Mouse (Mus musculus): ENCODE data around the gene Arhgap28.

Arhgap28 gene

DNA sequence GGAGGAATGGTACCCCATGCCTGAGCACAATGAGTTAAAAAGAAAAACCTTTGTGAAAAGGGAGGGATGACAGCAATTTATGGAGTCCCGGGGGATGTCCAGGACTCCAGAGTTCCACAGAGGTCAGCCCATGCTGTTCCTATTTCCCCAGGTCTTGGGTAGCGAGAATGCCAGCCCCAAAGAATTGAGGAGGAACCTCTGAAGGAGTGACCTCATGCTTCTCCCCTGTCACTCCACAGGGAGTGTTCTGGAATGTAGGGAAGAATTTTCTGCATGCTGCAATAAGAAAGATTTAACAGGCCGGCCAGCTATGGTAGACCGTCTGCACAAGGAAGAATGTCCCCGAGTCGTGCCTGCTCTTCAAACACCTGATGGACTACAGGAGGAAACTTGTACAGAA lies 72.5 kb downstream of the Arhgap28 start:
- peak; percentile 36 for DNase-seq (ENCODE audit: low spot score)

DNA sequence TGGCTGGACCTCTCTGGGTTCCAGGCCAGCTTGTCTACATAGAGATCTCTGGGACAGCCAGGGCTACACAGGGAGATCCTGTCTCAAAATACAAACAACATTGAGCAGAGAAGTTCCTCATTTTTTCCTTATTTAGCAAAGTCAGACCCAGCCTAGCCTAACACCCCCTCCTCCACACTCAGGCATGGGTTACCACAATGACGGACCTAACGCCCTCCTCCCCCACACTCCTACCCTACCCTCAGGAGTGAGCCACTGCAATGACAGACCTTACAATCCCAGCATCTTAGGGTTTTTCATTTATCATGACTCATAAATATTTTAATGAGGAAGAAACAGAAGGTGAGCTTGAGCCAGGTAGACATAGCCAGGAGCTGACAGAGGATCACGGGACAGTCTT lies 73.0 kb downstream of the Arhgap28 start:
- DNase-seq (ENCODE audit: low spot score), result no peak

DNA sequence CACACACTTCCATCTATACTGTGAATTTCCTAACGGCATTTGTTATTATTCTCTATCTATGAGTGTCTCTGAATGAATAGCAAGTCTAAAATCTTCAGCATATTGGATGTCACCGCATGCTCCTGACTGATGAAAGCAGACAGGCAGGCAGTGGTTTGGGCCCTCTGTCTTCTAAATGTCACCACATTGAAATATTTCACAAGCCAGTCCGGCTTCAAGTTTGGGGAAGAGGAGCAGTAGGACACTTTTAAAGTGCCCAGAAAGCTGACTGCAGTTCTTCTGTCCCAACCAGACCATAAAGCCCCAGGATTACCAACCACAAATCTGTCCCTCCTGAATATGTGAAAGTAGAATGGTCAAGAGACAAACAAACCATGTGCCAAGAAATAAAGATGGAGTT lies 73.5 kb downstream of the Arhgap28 start:
- no peak for DNase-seq (ENCODE audit: low spot score)

DNA sequence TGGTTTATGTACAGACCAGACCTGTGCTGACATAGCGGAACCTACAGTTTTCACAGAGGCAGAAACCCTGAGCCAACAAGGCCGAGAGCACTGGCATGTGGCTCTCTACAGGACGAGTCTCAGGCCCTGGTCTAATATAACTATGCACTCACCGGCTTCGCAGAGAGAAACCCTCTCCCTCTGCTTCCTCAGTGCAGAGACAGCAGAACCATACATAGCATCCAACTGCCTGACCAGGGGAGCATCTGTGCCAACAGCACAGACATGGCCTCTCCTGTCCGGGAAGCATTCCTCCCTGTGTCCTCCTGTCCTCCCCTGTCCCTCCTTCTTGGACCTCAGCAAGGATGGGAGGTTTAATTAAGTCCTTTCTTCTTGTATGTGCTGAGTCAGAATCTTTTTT lies 75.6 kb downstream of the Arhgap28 start:
- no peak for DNase-seq (ENCODE audit: low spot score)

DNA sequence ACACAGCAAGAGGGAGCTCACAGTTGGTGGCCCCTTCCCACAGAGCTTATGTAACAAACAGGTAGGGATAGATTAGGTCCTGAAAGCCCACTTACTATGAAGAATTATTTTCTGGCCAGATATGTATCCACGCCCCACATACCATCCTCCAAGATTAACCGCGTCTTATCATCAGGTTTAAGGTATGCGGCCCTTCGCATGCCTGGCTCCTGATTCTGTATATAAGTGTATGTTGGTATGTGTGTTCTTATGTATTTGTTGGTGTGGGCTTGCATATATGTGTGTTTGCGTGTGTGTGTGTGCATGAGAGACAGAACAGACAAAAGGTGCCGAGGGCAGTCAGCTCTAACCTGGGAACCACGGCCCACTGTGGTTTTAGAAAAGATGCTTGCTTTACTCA lies 76.1 kb downstream of the Arhgap28 start:
- no peak for DNase-seq (ENCODE audit: low spot score)

DNA sequence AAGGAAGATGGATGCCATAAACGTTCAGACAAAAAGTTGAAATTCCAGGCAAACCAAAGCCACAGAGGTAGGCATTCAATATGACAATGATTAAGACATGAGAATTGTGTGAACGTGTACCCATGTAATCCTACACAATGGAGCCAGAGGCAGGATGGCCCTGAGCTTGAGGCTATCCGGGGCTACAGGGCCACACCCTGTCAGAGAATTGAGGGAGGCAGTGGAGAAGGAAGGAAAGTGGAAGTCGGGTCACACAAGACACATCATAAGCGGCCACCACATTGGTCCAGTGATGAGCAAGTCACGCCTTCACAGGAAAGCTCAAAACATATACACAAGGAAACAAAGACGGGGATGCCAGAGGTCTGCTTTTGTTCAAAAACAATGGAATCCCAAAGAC lies 84.0 kb downstream of the Arhgap28 start:
- DNase-seq (ENCODE audit: low spot score), result no peak

DNA sequence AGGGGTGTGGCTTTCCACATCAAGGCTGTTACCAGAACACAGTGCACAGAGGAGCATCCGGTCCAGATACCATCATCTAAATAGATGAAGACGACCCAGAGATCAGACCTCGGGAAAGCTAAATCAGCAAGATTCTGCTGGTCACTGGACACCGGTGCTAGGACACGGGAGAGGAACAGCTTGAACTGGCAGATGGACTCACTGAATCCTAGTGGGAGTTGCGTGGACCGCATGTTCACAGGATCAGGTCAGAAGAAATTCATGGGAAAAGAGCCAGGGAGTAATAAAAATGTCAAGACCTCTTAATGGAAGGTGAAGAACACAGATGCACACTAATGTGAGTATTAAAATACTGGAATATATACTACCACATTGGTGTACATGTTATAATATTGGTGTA lies 85.7 kb downstream of the Arhgap28 start:
- DNase-seq (ENCODE audit: low spot score), result no peak

GRCm38 (mm10) chr17:67916901-67917300 lies 87.0 kb downstream of the Arhgap28 start:
- no peak for DNase-seq (ENCODE audit: low spot score)

DNA sequence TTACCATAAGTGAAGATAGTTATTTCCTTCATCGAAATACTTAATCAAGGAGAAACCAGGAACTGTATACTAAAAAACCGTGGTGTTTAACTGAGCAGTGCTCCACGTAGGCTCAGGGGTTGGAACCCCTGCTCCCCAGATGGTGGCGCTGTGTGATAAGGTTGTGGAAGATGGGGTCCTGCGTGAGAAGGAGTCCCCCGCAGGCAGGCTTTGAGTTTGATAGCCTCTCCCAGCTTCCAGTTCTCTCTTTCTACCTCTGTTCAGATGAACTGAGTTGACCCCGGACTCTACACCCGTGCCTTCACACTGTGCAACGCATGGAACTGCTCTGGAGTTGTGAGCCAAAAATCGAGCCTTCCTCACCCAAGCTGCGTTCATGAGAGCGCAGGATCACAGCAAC lies 91.3 kb downstream of the Arhgap28 start:
- peak; percentile 69 for DNase-seq (ENCODE audit: low spot score)

- no peak for DNase-seq (ENCODE audit: low spot score)
Observed at GRCm38 (mm10) chr17:67912051-67912450, 91.9 kb downstream of the Arhgap28 start.

DNA sequence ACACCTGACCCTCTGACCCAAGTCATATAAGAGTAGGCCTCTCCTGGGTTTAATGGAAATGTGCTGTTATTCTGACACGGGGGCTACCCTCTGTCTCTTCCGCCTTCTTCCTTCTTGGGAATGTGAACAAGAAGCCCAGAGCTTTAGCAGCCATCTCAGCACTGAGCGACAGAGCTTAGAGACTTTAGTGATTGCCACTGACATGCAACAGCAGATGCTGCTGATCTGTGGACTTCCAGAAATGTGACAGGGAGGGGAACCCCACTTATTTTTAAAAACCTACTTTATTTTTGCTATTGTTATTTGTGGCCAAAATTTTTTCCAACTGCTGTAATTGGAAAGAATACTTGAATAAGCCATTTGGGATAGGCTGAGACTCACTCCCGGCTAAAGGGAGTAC lies 95.4 kb downstream of the Arhgap28 start:
- no peak for DNase-seq (ENCODE audit: low spot score)

- DNase-seq (ENCODE audit: low spot score), result no peak
Observed at GRCm38 (mm10) chr17:67908137-67908536, 95.8 kb downstream of the Arhgap28 start.

- no peak for DNase-seq (ENCODE audit: low spot score)
Observed at GRCm38 (mm10) chr17:67907532-67908054, 96.3 kb downstream of the Arhgap28 start.

- DNase-seq (ENCODE audit: low spot score), result no peak
Observed at GRCm38 (mm10) chr17:67906236-67906635, 97.7 kb downstream of the Arhgap28 start.

GRCm38 (mm10) chr17:67904315-67904944 lies 99.5 kb downstream of the Arhgap28 start:
- no peak for DNase-seq (ENCODE audit: low spot score)

- DNase-seq (ENCODE audit: low spot score), result no peak
Observed at GRCm38 (mm10) chr17:67902847-67903246, 101.1 kb downstream of the Arhgap28 start.

- no peak for DNase-seq (ENCODE audit: low spot score)
Observed at GRCm38 (mm10) chr17:67901161-67901560, 102.8 kb downstream of the Arhgap28 start.

- DNase-seq (ENCODE audit: low spot score), result no peak
Observed at GRCm38 (mm10) chr17:67899376-67899775, 104.5 kb downstream of the Arhgap28 start.

GRCm38 (mm10) chr17:67896413-67896812 lies 107.5 kb downstream of the Arhgap28 start:
- no peak for DNase-seq (ENCODE audit: low spot score)

- no peak for DNase-seq (ENCODE audit: low spot score)
Observed at GRCm38 (mm10) chr17:67889481-67890325, 114.2 kb downstream of the Arhgap28 start.

DNA sequence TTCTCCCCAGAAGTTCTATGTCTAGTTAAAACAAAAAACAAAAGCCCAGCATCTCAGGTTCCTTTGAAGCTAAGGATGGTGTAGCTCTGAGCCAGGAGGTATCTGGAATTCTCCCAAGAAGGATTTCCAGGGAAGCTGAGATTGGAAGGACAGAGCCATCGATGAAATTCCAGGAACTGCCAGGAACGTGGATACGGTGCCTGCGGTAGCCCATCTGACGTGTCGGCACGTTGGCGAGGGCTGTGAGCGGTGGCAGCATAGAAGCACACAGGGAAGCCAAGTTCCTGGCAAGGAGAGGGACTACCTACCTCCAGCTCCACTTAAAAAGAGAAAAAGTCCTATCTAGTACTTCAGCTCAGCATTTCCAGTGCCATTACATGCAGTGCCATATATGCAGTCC lies 115.8 kb downstream of the Arhgap28 start:
- DNase-seq (ENCODE audit: low spot score), result no peak

- no peak for DNase-seq (ENCODE audit: low spot score)
Observed at GRCm38 (mm10) chr17:67886326-67886725, 117.6 kb downstream of the Arhgap28 start.

DNA sequence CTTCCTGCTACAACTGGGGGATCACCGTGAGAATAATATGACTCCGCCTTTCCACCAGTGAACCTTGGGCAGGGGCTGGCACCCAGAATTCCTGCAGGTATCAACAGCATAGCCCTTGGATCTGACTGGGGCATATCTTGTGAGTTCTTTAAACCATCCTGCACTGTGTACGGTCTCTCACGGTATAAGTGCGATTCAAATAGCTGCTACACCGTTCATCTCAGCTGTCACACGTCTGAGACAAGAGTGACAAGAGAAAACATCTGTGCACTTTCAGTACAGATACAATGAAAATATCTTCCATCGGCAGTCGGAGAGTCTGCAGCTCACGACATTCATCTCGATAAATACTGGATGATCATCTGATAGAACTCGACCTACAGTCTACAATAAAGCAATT lies 126.3 kb downstream of the Arhgap28 start:
- no peak for DNase-seq (ENCODE audit: low spot score)
